Mouse (Mus musculus): ENCODE measurements at regions not wholly inside any gene's neighbourhood (a gene's known extent, or its start where the extent isn't known, plus 50 kb on each side); places are given as distances from the start of the nearest gene placed in this dataset.
"Not testable (repeated sequence)": the region's sequence is repeated elsewhere in the genome, so short reads cannot be mapped to it uniquely, and the experiment has no call there.

DNA sequence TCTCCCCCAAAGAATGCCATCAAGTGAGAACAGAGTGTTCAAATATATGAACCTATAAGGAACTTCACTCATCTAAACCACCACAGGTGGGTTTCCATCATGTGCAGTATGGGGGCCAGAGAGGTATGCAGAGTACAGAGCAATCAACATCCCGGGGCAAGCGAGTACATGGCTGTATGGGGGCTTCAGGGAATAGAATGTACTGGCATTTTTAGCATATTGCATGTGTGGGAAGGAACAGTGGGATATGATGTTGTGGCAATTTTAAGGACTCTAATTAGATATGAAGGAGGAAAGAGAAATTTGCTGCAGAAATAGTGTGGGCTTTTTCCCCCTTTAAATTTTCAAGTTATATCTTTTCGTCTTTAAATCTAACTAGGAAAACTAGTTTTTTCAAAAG is 344.0 kb downstream of the Trib2 start:
- H3K27ac ChIP-seq, result no peak overlapping the region
- no peak overlapping the region for H3K9ac ChIP-seq
- ATAC-seq, result no peak
- H3K4me1 ChIP-seq, result no peaks in the 10 kb centered on the region
- H3K4me3 ChIP-seq, result no peak overlapping the region
- H3K4me2 ChIP-seq, result no peak overlapping the region
- no peaks in the 10 kb centered on the region for H3K36me3 ChIP-seq
- H3K27me3 ChIP-seq (replicated peaks), result no peaks in the 10 kb centered on the region
- no peaks in the 10 kb centered on the region for H3K9me3 ChIP-seq (replicated peaks)
- 61% methylated on average over 3 of the region's 3 CpGs for WGBS (ENCODE audit: insufficient replicate concordance)

DNA sequence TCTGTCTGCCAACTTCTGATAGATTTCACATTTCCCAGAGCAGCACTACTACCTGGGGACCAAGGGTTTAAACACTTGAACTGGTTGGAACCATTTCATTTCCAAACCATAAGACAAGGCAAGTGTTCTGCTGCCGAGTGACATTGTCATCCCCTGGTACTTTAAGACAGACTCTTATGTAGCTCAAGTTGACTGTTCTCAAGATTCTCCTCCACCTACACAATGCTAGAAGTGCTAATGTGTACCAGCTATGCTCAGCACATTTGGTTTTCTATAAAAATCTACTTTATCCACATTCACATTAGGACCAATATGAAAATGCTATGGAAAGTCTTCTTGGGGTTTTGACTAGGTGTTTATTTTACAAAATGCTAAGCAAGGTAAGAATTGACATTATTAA is 357.3 kb downstream of the Trib2 start:
- Histone ChIP-seq H3K36me3 (no peaks in the 10 kb centered on the region), H3K27me3 (replicated peaks) (no peaks in the 10 kb centered on the region), H3K4me1 (no peaks in the 10 kb centered on the region), H3K9ac (no peak overlapping the region), H3K9me3 (replicated peaks) (no peaks in the 10 kb centered on the region), H3K4me3 (no peak overlapping the region), H3K27ac (no peak overlapping the region), H3K4me2 (no peak overlapping the region)
- 67% methylated on average over 1 of the region's 1 CpGs for WGBS (ENCODE audit: insufficient replicate concordance)
- no peak for ATAC-seq

- not testable (repeated sequence) for H3K4me1 ChIP-seq; H3K4me2 ChIP-seq; H3K4me3 ChIP-seq; H3K36me3 ChIP-seq; H3K9me3 ChIP-seq (replicated peaks); ATAC-seq; H3K9ac ChIP-seq; H3K27me3 ChIP-seq (replicated peaks); H3K27ac ChIP-seq
Measured at GRCm38 (mm10) chr12:15456369-15456768, 360.4 kb downstream of the Trib2 start.

DNA sequence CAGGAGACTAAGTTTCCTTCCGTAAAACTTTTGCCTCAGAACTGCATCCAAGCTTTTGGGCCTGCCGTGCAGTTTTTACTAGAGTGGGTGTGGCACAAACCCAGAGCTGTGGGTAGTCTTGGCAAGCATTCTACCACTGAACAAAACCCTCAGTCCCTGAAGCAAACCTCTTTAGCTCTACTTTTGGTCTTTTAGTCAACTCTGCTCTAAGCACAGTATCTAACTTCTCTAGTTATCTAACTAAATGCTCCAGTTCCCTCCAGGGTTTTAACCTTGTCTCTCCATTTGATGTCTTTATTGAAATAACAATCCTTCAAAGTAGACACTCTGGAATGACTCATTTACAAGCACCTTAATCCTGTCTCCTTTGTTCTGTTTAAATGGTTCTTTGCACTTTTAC is 361.0 kb downstream of the Trib2 start:
- no peak overlapping the region for H3K9ac ChIP-seq
- no peak overlapping the region for H3K27ac ChIP-seq
- no peak overlapping the region for H3K4me3 ChIP-seq
- no peaks in the 10 kb centered on the region for H3K36me3 ChIP-seq
- H3K4me2 ChIP-seq, result no peak overlapping the region
- no peak for ATAC-seq
- no peaks in the 10 kb centered on the region for H3K27me3 ChIP-seq (replicated peaks)
- 74% methylated on average over 2 of the region's 2 CpGs for WGBS (ENCODE audit: insufficient replicate concordance)
- H3K4me1 ChIP-seq, result no peaks in the 10 kb centered on the region
- no peaks in the 10 kb centered on the region for H3K9me3 ChIP-seq (replicated peaks)

DNA sequence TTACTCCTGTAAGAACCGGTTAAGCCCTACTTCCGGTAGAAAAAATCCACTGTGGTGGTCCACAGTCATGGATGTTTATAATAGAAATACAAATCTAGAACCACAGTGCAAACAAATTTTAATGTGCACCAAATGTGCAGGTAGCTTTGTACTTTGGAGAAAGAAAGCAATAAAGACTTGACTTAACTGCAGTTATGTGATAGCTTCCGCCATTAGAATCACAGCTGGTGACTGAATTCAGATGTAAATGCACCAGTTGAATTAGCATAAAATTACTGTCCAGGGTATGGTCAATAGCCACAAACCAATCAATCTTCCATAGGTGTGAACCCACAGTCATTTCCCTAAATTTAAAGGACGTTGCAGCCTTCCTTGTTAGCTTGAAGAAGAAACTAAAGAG is 367.2 kb downstream of the Trib2 start:
- 64% methylated on average over 4 of the region's 4 CpGs for WGBS (ENCODE audit: insufficient replicate concordance)
- Histone ChIP-seq H3K36me3 (no peaks in the 10 kb centered on the region), H3K9me3 (replicated peaks) (no peaks in the 10 kb centered on the region), H3K4me3 (no peak overlapping the region), H3K27me3 (replicated peaks) (no peaks in the 10 kb centered on the region), H3K9ac (no peak overlapping the region), H3K4me1 (no peaks in the 10 kb centered on the region), H3K4me2 (no peak overlapping the region), H3K27ac (no peak overlapping the region)
- ATAC-seq, result no peak

DNA sequence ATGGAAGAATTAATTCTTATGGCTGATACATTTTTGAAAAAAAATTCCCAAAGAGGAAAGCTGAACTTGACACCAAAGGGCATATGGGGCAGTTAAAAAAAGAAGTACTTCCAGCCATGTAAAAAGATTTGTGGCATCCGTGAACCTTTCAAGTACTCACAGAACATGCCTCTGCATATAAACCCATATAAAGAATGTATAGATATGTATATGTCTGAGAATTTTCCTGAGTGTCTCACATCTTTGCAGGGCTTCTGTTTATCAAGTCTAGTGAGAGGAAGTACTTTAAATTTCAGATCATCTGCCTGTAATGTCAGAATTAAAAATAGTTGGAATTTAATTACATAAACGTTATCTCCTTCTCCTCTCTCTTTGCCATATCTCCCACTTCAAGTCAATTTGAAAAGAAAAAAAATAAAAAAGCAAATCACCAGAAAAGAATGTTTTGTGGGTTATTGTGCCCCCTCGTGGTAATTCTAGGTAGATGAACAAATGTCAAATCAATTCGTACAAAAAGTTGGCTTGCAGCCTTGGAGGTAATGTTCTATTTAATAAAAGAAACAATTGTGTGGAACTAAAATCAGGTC is 400.4 kb downstream of the Trib2 start:
- Histone ChIP-seq H3K9me3 (replicated peaks) (no peaks in the 10 kb centered on the region), H3K9ac (no peak overlapping the region), H3K27me3 (replicated peaks) (no peaks in the 10 kb centered on the region), H3K4me2 (no peak overlapping the region), H3K36me3 (no peaks in the 10 kb centered on the region), H3K4me1 (no peaks in the 10 kb centered on the region), H3K4me3 (no peak overlapping the region), H3K27ac (no peak overlapping the region)
- no peak for ATAC-seq
- WGBS (ENCODE audit: insufficient replicate concordance), result 21% methylated on average over 4 of the region's 4 CpGs

GRCm38 (mm10) chr12:15410419-15410818 is 406.3 kb downstream of the Trib2 start:
- H3K27me3 ChIP-seq (replicated peaks), result no peaks in the 10 kb centered on the region
- no peak overlapping the region for H3K4me3 ChIP-seq
- H3K4me2 ChIP-seq, result no peak overlapping the region
- WGBS (ENCODE audit: insufficient replicate concordance), result 60% methylated on average over 3 of the region's 3 CpGs
- H3K9me3 ChIP-seq (replicated peaks), result no peaks in the 10 kb centered on the region
- no peaks in the 10 kb centered on the region for H3K36me3 ChIP-seq
- H3K27ac ChIP-seq, result no peak overlapping the region
- no peak for ATAC-seq
- H3K9ac ChIP-seq, result no peak overlapping the region
- no peaks in the 10 kb centered on the region for H3K4me1 ChIP-seq

DNA sequence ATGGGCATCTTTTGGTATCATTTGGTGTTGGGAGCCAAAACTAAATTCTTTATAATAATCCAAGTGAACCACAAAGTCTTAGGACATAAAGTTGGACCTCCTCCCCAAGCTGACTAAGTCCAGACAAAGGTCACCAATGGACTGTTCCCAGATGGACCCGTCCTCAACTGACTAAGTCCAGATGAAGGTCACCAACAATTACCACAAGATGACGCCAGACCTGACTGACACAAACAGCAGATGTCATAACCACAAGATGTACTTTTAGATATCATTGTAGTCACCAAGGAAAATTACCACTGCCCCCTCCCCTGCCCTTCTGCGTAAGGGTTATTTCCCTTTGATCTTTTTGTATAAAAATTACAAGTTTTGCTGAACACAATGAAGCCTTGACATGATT is 409.1 kb downstream of the Trib2 start:
- ATAC-seq; H3K4me1 ChIP-seq; H3K27me3 ChIP-seq (replicated peaks); H3K27ac ChIP-seq; H3K9ac ChIP-seq; H3K4me3 ChIP-seq; H3K9me3 ChIP-seq (replicated peaks); H3K4me2 ChIP-seq; H3K36me3 ChIP-seq: not testable (repeated sequence)
- WGBS (ENCODE audit: insufficient replicate concordance), result 51% methylated on average over 3 of the region's 3 CpGs

DNA sequence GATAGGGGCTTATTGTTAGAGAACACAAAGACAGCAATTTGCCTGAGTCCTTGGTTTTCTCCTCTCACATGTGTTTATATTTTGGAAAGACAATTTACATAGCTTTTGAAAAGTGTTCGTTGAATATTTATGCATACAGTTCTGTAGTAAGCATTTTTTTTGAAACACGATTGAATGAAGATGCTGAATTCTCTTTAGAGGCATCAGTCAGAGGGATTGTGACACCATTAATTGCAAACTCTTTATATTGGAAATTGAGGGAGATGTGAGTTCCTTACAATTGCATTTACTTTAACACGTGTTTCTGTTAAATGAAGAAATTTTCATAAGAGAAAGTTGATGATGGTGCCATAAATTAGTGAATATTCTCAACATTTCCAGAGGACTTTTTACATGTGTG is 424.1 kb downstream of the Trib2 start:
- H3K4me3 ChIP-seq, result no peak overlapping the region
- H3K4me2 ChIP-seq, result no peak overlapping the region
- no peaks in the 10 kb centered on the region for H3K27me3 ChIP-seq (replicated peaks)
- 65% methylated on average over 3 of the region's 3 CpGs for WGBS (ENCODE audit: insufficient replicate concordance)
- ATAC-seq, result no peak
- no peaks in the 10 kb centered on the region for H3K36me3 ChIP-seq
- H3K4me1 ChIP-seq, result no peaks in the 10 kb centered on the region
- no peak overlapping the region for H3K9ac ChIP-seq
- no peak overlapping the region for H3K27ac ChIP-seq
- no peaks in the 10 kb centered on the region for H3K9me3 ChIP-seq (replicated peaks)

DNA sequence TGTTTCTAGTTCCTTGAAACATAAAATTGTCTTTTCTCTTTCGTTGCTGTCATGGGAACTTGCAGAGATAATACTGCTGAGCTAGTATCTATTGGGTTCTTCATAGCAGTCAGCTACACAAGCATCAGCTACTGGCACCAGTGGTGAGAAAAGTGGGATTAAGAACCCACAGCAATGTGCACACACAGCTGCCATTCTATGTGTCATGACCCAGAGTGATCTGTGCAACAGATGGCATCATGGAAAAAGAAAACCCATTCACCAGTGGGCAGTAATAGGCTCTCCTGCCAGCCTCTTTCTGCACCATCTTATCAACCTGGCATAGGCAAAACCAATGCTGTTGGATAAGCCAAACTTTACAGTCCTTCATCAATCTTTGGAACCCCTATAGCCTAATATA is 428.1 kb downstream of the Trib2 start:
- Histone ChIP-seq H3K9me3 (replicated peaks) (no peaks in the 10 kb centered on the region), H3K27ac (no peak overlapping the region), H3K4me2 (no peak overlapping the region), H3K9ac (no peak overlapping the region), H3K27me3 (replicated peaks) (no peaks in the 10 kb centered on the region), H3K4me3 (no peak overlapping the region), H3K4me1 (no peaks in the 10 kb centered on the region), H3K36me3 (no peaks in the 10 kb centered on the region)
- 59% methylated on average over 1 of the region's 1 CpGs for WGBS (ENCODE audit: insufficient replicate concordance)
- no peak for ATAC-seq

DNA sequence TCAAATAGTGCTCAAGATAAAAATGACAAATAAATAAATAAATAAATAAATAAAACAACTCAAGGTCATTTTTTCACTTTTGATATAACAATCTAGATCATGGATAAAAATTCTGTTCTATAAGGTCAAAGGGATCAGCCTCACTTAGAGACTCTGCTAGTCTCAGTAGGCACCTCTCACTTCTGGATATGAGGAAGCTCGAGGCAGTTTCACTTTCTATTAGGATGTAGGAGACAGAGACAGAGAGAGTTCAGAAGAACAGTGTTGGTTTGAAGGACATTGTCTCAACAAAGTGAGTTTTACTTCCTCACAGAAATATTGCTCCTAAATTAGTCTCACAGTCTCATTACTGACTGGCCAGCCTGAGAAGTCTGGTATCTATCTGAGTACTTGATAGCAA is 458.9 kb downstream of the Trib2 start:
- Histone ChIP-seq H3K36me3 (no peaks in the 10 kb centered on the region), H3K27ac (no peak overlapping the region), H3K4me1 (no peaks in the 10 kb centered on the region), H3K9me3 (replicated peaks) (no peaks in the 10 kb centered on the region), H3K4me2 (no peak overlapping the region), H3K9ac (no peak overlapping the region), H3K4me3 (no peak overlapping the region), H3K27me3 (replicated peaks) (no peaks in the 10 kb centered on the region)
- WGBS (ENCODE audit: insufficient replicate concordance), result 40% methylated on average over 1 of the region's 1 CpGs
- no peak for ATAC-seq

DNA sequence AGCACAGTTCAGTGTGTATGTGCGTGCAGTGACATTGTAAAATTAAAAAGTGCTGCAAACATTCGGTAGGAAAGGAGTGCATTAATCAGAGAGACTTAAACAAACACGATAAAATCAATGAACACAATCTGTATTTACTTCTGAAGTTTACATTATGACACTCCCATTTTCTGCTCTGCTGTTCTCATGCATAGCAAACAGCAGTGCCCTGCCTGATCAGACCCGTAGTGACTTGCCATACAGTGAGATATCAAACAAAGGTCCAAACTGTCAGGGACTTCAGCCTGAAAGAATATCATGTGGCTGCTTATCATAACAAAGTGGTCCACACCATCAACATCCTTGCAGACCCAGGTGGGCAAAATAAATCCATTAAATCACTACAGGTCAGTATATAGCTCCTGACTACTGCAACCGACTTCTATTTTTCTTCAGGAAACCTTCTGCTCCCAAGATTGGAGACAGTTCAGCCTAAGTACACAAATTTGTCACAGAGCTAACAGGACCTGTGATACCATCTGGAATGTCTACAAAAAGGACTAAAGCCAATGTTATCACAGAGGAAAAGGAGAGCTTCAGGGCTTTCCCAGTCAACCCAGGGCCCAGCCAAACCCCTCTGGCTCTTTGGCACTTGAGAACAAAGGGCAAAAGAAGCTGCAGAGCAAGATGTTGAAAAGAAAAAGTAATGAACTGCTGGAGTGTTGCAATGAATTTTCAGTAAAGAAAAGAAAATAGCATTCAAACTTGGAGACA is 495.8 kb downstream of the Trib2 start:
- no peak overlapping the region for H3K4me3 ChIP-seq
- H3K4me2 ChIP-seq, result no peak overlapping the region
- ATAC-seq, result no peak
- no peaks in the 10 kb centered on the region for H3K4me1 ChIP-seq
- H3K9me3 ChIP-seq (replicated peaks), result no peaks in the 10 kb centered on the region
- no peak overlapping the region for H3K27ac ChIP-seq
- H3K9ac ChIP-seq, result no peak overlapping the region
- H3K36me3 ChIP-seq, result no peaks in the 10 kb centered on the region
- no peaks in the 10 kb centered on the region for H3K27me3 ChIP-seq (replicated peaks)
- 53% methylated on average over 5 of the region's 5 CpGs for WGBS (ENCODE audit: insufficient replicate concordance)

- Histone ChIP-seq H3K9ac (no peak overlapping the region), H3K4me3 (no peak overlapping the region), H3K4me1 (no peaks in the 10 kb centered on the region), H3K4me2 (no peak overlapping the region), H3K27ac (no peak overlapping the region), H3K9me3 (replicated peaks) (no peaks in the 10 kb centered on the region), H3K36me3 (no peaks in the 10 kb centered on the region), H3K27me3 (replicated peaks) (no peaks in the 10 kb centered on the region)
- no peak for ATAC-seq
- 19% methylated on average over 1 of the region's 1 CpGs for WGBS (ENCODE audit: insufficient replicate concordance)
Measured at GRCm38 (mm10) chr12:15319647-15320046, 497.1 kb downstream of the Trib2 start.

All from liver, embryonic 12.5 days (tissue).